Mouse (Mus musculus) stomach, embryonic 15.5 days (tissue): Measurements from ENCODE around the gene Itprip. TPM values are rescaled to one million over a fixed set of nuclear protein-coding genes. Genes with fewer than 3 reads are reported as not detected.

Experiments used
- microRNA-seq: library from miRNA; unstranded; fragments of <30 nt; microRNA quantifications from one replicate; pipeline ENCODE4, GENCODE M21; 2016
- polyA plus RNA-seq: library from polyadenylated mRNA; unstranded; fragments of >200 nt; fragmentation: Nextera tagmentation; extraction: Ambion mirVana; gene quantifications from 2 replicates; pipeline ENCODE4 v1.2.1, GENCODE M21; 2015

The Itprip gene
- polyA plus RNA-seq, 1 experiment from 2014 or later = 12.6 TPM

Small RNAs within 50 kb of the gene (microRNA-seq; reads per million reads assigned to microRNA genes)
- not detected for gene Gm22240

Other genes with a start within 250 kb of the Itprip start
- gene Col17a1, start 227.2 kb downstream of the Itprip start, polyA plus RNA-seq = 8.8 and 12.3 TPM in 2 replicates
- 285 and 321 TPM in 2 replicates for gene Sfr1, start 187.6 kb downstream of the Itprip start, polyA plus RNA-seq
- 745 and 1,161 TPM in 2 replicates for gene Gsto1, start 64.3 kb downstream of the Itprip start, polyA plus RNA-seq
- 1.2 and 1.3 TPM in 2 replicates for gene Gsto2, start 53.8 kb downstream of the Itprip start, polyA plus RNA-seq
- gene Cfap43, start within 50 bp of the Itprip start, polyA plus RNA-seq = 0.39 and 0.62 TPM in 2 replicates
- not detected in 2 replicates for gene Cfap58, start 18.4 kb upstream of the Itprip start, polyA plus RNA-seq